Mouse (Mus musculus): ENCODE results near the gene Iqgap1.

Iqgap1 gene

DNA sequence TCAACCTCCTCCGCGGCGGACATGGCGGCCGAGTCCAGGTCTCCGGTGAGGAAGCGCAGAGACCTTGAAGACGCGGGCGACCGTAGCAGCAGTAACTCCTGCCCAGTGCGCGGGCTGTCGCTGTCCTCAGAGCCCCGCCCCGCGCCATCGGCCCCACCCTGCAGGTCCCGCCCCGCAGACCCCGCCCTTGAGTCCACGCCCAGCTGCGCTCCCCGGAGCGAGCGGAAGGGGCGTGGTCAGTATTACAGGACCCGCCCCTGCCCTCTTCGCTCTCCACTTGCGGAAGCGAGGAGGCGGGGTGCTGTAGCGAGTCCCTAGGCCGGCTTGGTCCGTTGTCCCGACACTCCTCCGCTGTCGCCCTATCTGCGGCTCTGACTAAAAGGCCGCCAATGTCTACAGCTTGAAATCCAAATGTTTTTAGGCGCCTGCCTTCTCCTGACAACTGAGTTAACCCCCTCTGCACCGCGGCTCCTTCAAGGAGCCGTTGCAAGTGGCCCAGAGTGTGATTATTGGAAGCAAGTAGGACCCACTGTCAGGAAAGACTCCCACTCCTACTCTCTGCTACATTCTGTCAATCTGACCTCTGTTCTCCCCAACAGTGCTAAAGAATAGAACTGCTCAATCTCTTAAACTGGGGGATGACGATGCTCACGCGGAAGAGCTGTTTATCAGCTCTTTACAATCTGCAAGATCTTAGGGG lies 22.5 kb downstream of the Iqgap1 start:
- in situ Hi-C loops (cut with MboI, MseI): no loop called here

DNA sequence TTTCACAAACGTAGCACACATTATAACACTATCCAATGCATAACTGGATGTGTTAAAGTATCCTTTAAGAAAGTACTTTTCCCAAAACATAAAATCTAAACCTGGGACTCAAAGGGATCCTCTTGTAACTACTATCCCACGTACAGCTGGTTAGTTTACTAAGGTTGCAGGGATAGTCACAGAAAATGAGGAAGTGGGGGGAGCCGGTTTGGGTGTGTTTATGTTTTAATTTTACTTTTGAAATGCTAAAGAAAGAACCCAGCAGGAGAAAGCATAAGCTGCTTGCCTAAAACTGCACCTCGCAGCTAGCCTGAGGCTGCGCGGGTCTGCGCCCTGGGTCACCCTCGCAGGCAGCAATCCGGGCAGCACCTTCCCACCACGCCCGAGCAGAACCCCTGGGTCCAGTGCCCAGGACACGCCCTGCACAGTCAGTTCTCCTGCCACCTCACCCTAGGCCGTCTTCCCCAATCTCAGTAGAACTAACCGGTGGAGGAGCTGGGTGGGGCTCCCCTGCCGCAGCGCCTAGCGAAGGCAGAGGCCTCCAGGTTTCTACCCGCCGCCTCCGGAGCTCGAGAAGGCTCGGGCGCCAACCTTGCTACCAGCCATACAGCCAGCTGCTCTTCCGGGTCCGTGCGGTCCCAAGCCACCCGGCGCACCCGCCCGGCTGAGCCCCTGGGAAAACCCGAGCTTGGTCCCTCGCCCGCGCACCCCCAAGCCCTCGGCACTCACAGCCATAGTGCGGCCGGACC lies 23.2 kb downstream of the Iqgap1 start:
- in situ Hi-C loops (cut with MboI, MseI): no loop called here

DNA sequence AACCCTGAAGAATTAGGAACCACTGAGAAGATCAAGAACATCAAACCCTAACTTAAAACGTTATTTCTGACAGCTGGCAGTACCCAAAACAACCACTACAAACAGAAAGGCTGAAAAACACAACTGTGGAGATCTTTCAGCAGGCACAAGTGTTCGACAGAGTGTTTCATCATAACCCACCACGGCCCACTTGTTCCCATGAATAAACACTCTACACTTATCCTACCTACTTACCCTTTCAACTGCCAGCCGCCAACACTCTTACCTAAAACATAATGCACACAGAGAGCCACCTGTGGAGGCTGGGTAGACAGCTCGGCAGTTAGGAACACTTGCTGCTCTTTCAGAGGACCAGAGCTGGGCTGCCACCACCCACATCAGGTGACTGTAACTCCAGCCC lies 26.5 kb downstream of the Iqgap1 start:
- in situ Hi-C loops (cut with MboI, MseI): no loop called here

DNA sequence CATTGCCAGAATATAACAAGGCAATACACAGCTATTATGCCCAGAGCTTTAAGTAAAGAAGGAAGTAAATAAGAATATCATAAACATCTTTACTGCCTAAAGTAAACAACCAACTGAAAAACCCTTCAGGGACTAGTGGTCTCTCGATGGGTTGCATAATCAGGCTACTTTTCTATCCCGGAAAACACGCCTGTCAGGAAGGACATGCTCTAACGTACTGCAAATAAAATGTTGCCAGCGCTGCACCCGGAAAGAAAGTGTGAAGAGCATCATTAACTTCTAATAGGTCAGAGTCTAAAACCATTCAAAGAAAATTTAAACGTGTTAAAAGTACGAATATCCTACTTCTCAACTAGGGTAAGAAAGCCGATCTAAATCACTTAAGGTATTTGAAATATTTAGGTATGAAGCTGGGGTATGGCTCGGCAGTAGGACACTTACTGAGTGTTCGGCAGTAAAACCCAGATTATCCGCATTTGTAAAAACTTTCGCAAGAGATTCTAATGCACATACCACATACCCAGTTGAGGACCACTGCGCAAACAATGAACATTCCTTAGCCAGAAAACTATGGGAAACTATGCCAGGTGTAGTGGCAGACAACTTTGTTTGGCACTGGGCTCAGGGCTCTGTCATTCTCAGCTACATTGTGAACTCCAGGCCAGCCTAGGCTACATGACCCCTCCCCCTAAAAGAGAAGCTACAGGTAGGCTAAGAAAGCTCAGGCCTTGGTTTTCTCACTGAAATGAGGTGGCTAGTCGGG lies 28.8 kb downstream of the Iqgap1 start:
- in situ Hi-C loops (cut with MboI, MseI): no loop called here

- in situ Hi-C loops (cut with MboI, MseI): no loop called here
Measured at GRCm38 (mm10) chr7:80796258-80796657, 29.5 kb downstream of the Iqgap1 start.

DNA sequence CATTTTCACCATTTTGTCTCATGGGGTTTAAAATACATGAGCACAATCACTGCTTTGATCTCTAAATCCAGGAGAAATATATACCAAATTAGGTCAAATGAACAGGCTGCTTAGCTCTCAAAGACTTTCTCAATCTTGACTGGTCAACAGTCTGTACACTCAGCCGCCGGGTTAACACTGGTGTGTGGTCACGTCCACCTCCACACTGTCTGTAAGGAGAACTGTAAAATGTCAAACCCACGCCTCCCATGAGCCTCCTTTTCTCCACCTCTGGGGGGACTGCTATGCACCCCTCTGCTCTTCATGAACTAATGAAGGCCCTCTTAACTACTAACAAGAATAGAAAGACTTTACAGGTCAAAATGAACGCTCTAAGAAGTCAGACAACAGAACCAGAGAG lies 36.2 kb downstream of the Iqgap1 start:
- in situ Hi-C loops (cut with MboI, MseI): loop anchor here in 1 of 2 experiments (10.0 kb wide), 1 partner anchor 1145 kb away; the partner anchor contains the start of gene Hdgfl3

DNA sequence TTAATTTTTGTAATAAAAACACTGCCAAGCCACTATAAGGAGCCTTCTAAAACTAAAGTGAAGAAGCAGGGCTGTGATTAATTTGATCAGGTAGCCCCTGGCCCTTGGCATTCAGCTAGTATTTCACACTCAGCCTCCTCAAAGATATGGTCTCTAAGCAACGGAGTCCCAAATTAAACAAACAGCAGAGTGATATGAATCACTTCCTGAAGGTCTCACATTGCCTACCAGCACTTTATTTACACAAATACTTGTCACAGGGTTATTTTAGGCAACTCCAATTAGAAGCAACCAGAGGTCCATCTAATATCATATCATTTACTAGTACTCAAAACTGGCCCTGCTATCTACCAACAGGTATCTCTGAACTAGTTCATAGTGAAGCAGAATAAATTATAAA lies 36.7 kb downstream of the Iqgap1 start:
- in situ Hi-C loops (cut with MboI, MseI): loop anchor here in 1 of 2 experiments (10.0 kb wide), 1 partner anchor 1146 kb away; the partner anchor contains the start of gene Hdgfl3

GRCm38 (mm10) chr7:80788002-80788401 lies 37.8 kb downstream of the Iqgap1 start:
- in situ Hi-C loops (cut with MboI, MseI): loop anchor here in 1 of 2 experiments (10.0 kb wide), 1 partner anchor 1147 kb away; the partner anchor contains the start of gene Hdgfl3

GRCm38 (mm10) chr7:80786746-80787145 lies 39.0 kb downstream of the Iqgap1 start:
- in situ Hi-C loops (cut with MboI, MseI): loop anchor here in 1 of 2 experiments (10.0 kb wide), 1 partner anchor 1148 kb away; the partner anchor contains the start of gene Hdgfl3

DNA sequence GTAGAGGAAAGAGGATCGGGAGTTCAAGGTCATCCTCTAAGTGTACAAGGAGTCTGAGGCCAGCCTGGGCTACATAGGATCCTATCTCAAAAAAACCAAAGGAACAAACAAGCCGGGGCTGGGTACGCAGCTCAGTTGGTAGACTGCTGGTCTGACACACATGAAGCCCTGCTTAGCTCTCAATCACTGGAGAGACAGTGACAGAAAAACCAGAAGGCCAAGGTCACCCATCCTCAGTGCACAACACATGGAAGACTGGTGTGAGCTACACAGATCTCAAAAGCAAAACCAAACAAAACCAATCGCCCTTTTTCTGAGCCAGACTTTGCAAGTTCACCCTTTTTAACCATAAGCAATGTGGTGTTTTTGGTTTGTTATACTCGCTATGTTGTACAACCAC lies 41.9 kb downstream of the Iqgap1 start:
- in situ Hi-C loops (cut with MboI, MseI): loop anchor here in 1 of 2 experiments (10.0 kb wide), 1 partner anchor 1151 kb away; the partner anchor contains the start of gene Hdgfl3

DNA sequence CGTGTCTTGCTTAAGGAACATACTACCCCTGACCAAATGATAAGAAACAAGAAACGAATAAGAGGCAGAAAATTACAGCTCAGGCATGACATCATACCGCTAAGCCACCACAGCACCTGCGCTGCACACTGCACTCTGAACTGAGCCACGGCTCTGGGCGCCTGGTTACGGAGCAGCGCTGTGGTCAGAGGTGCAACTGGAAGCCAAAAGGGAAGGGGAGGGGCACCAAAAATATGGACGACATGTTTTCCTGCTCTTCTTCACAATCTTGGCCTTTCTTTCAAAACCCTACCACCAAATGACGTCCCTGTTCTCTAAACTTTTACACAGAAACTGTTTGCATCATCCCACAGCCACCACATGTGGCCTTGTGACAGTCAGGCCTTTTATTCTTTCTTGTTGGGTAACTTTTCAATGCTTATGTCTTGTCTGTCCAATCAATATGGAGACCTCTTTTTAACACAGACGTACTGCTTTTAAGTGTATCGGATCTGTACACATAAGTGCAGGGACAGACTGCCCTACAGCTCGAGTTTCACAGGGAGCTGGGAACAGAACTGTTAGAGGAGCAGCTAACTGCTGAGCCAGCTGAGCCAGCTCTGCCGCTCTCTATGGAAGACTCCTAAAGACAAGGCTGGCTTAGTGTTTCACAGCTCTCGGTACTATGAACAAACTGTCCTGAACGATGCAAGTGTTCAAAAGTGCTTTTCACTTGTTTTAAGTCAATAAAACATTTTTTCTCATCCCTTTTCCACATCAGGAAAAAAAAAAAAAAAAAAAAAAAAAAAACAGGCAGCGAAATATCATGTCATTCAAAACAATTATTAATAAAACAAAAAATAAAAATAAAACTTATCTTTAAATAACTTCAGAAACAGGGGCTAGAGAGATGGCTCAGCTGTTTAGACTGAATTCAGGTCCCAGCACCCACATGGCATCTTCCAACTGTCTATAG lies 43.3 kb downstream of the Iqgap1 start:
- in situ Hi-C loops (cut with MboI, MseI): loop anchor here in 1 of 2 experiments (10.0 kb wide), 1 partner anchor 1152 kb away; the partner anchor contains the start of gene Hdgfl3

GRCm38 (mm10) chr7:80781444-80782120 lies 44.2 kb downstream of the Iqgap1 start:
- in situ Hi-C loops (cut with MboI, MseI): loop anchor here in 1 of 2 experiments (10.0 kb wide), 1 partner anchor 1153 kb away; the partner anchor contains the start of gene Hdgfl3

GRCm38 (mm10) chr7:80778958-80779669 lies 46.7 kb downstream of the Iqgap1 start:
- in situ Hi-C loops (cut with MboI, MseI): no loop called here

DNA sequence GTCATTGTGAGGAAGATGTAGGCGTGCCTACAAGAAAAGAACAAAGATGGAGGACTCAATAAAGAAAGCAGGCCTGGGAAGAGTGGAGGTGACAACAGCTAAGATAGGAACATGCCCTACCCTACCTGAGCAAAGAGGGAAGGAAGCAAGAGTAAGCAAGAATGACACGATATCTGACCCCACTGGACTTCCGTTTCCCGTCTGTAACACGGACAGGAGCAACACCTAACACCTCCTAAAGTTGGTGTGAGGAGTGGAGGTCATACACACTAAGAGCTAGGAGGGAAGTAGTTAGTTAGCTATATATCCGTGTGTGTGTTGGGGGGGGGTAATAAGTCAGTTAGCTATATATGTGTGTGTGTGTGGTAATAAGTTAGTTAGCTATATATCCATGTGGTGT lies 47.4 kb downstream of the Iqgap1 start:
- in situ Hi-C loops (cut with MboI, MseI): no loop called here

DNA sequence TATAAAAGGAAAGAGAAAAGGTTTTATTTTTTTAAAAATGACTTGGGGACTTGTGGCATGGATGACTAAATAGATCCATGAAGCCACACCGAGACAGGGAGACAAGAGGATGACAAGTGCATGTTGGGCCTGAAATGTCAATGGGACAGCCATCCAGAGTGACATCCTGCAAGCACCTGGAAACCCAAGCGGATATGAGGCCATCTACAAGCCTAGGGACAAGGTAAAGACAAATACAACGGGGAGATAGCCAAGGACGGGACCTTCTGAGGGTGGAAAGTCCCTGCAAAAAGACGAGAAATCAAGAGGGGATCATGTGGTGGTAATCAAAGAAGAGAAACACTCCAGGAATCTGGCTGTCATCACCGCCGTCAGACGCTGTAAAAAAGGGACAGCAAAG lies 48.6 kb downstream of the Iqgap1 start:
- in situ Hi-C loops (cut with MboI, MseI): no loop called here

GRCm38 (mm10) chr7:80776090-80776489 lies 49.7 kb downstream of the Iqgap1 start:
- in situ Hi-C loops (cut with MboI, MseI): no loop called here

GRCm38 (mm10) chr7:80775448-80775904 lies 50.3 kb downstream of the Iqgap1 start:
- in situ Hi-C loops (cut with MboI, MseI): no loop called here

- in situ Hi-C loops (cut with MboI, MseI): no loop called here
Measured at GRCm38 (mm10) chr7:80774615-80775447, 50.9 kb downstream of the Iqgap1 start.

Measured in T-helper 17 cell (primary cell).